Mouse (Mus musculus) limb, embryonic 10.5 days (tissue): ENCODE data around the gene Ctdsp1. TPM values are rescaled to one million over a fixed set of nuclear protein-coding genes. Genes with fewer than 3 reads are reported as not detected.

Experiments
- DNase-seq: peaks from one replicate; pipeline ENCODE4 v3.0.0-alpha.2; 2017; ENCODE audit warnings: low spot score
- H3K27ac ChIP-seq: fragments of 300-500 bp; sonication (generic); 2 replicates; pipeline ENCODE4 v1.5.1; 2016; ENCODE audit warnings: mild to moderate bottlenecking
- H3K27me3 ChIP-seq: fragments of 300-500 bp; sonication (generic); 2 replicates; pipeline ENCODE4 v1.6.1; 2016; ENCODE audit warnings: low read depth, mild to moderate bottlenecking; ENCODE audit not compliant: poor library complexity, severe bottlenecking
- H3K36me3 ChIP-seq: fragments of 300-500 bp; sonication (generic); 2 replicates; pipeline ENCODE4 v1.6.1; 2016; ENCODE audit warnings: mild to moderate bottlenecking, moderate library complexity
- H3K4me1 ChIP-seq: fragments of 300-500 bp; sonication (generic); 2 replicates; pipeline ENCODE4 v1.6.1; 2016
- H3K4me3 ChIP-seq: fragments of 300-500 bp; sonication (generic); 2 replicates; pipeline ENCODE4 v1.5.1; 2016; ENCODE audit warnings: mild to moderate bottlenecking, moderate library complexity
- H3K9me3 ChIP-seq: fragments of 300-500 bp; sonication (generic); replicated peaks from 2 replicates; pipeline ENCODE4 v1.6.1; 2016; ENCODE audit warnings: mild to moderate bottlenecking
- WGBS: fragments of 180-500 bp; shearing (Covaris S2); methylation state at CpG from one replicate; pipeline ENCODE4 v1.1.7; 2016; 5-methylcytosine and 5-hydroxymethylcytosine counted together
- polyA plus RNA-seq: library from polyadenylated mRNA; unstranded; fragments of >200 nt; fragmentation: Nextera tagmentation; extraction: Ambion mirVana; gene quantifications from 2 replicates; pipeline ENCODE4 v1.2.1, GENCODE M21; 2016

The Ctdsp1 gene
- polyA plus RNA-seq, 1 experiment from 2014 or later, result 61.4 TPM

GRCm38 (mm10) chr1:74362325-74363229 lies 28.7 kb upstream of the Ctdsp1 start:
- Histone ChIP-seq H3K36me3 (no peaks in the 10 kb centered on the region), H3K4me3 (no peak overlapping the region), H3K27me3 (peaks cover 7% of the 10 kb centered on the region), H3K27ac (peak overlapping the region; percentile 54), H3K9me3 (no peaks in the 10 kb centered on the region), H3K4me1 (peaks cover 26% of the 10 kb centered on the region)
- WGBS, result 69% methylated on average over 17 of the region's 17 CpGs
- no peak for DNase-seq

- no peak for DNase-seq
- Histone ChIP-seq H3K36me3 (no peaks in the 10 kb centered on the region), H3K4me3 (no peak overlapping the region), H3K4me1 (peaks cover 35% of the 10 kb centered on the region), H3K27ac (0 out of 2 replicates have a peak overlapping the region, but pooled peaks have one; percentile 34), H3K9me3 (no peaks in the 10 kb centered on the region), H3K27me3 (peaks cover 16% of the 10 kb centered on the region)
- 57% methylated on average over 5 of the region's 5 CpGs for WGBS
Observed at GRCm38 (mm10) chr1:74363437-74363836, 27.9 kb upstream of the Ctdsp1 start.

GRCm38 (mm10) chr1:74364270-74364669 lies 27.0 kb upstream of the Ctdsp1 start:
- Histone ChIP-seq H3K27ac (no peak overlapping the region), H3K9me3 (no peaks in the 10 kb centered on the region), H3K4me1 (peaks cover 36% of the 10 kb centered on the region), H3K27me3 (peaks cover 17% of the 10 kb centered on the region), H3K36me3 (no peaks in the 10 kb centered on the region), H3K4me3 (no peak overlapping the region)
- WGBS, result 73% methylated on average over 8 of the region's 8 CpGs
- no peak for DNase-seq

GRCm38 (mm10) chr1:74367886-74368645 lies 23.2 kb upstream of the Ctdsp1 start:
- H3K36me3 ChIP-seq, result no peaks in the 10 kb centered on the region
- DNase-seq, result peak; percentile 64
- peaks cover 25% of the 10 kb centered on the region for H3K4me1 ChIP-seq
- H3K4me3 ChIP-seq, result peak overlapping the region; percentile 44
- 18% methylated on average over 34 of the region's 34 CpGs for WGBS
- peaks cover 17% of the 10 kb centered on the region for H3K27me3 ChIP-seq
- peak overlapping the region; percentile 59; the same call in 1 of the 2 replicates for H3K27ac ChIP-seq
- H3K9me3 ChIP-seq, result no peaks in the 10 kb centered on the region

GRCm38 (mm10) chr1:74370040-74370439 lies 21.3 kb upstream of the Ctdsp1 start:
- H3K4me3 ChIP-seq, result no peak overlapping the region
- no peak for DNase-seq
- peaks cover 20% of the 10 kb centered on the region for H3K4me1 ChIP-seq
- no peaks in the 10 kb centered on the region for H3K9me3 ChIP-seq
- no peak overlapping the region for H3K27ac ChIP-seq
- H3K27me3 ChIP-seq, result peaks cover 17% of the 10 kb centered on the region
- 39% methylated on average over 4 of the region's 4 CpGs for WGBS
- no peaks in the 10 kb centered on the region for H3K36me3 ChIP-seq

GRCm38 (mm10) chr1:74373372-74373771 lies 17.9 kb upstream of the Ctdsp1 start:
- 84% methylated on average over 4 of the region's 4 CpGs for WGBS
- Histone ChIP-seq H3K27me3 (peaks cover 2% of the 10 kb centered on the region; the same call in 1 of the 2 replicates), H3K4me1 (peaks cover 29% of the 10 kb centered on the region), H3K9me3 (no peaks in the 10 kb centered on the region), H3K36me3 (no peaks in the 10 kb centered on the region), H3K27ac (no peak overlapping the region), H3K4me3 (no peak overlapping the region)
- DNase-seq, result no peak

GRCm38 (mm10) chr1:74374980-74375379 lies 16.3 kb upstream of the Ctdsp1 start, which contains the start of gene Slc11a1:
Gene Slc11a1, plus strand, starts transcription at chr1:74375195.
- no peak for DNase-seq
- H3K36me3 ChIP-seq, result no peaks in the 10 kb centered on the region
- H3K4me1 ChIP-seq, result peaks cover 26% of the 10 kb centered on the region
- H3K27me3 ChIP-seq, result no peaks in the 10 kb centered on the region
- H3K4me3 ChIP-seq, result no peak within 1 kb of the TSS
- no peaks in the 10 kb centered on the region for H3K9me3 ChIP-seq
- H3K27ac ChIP-seq, result peak within 1 kb of the TSS; percentile 17; the same call in 1 of the 2 replicates
- WGBS, result 76% methylated on average over 8 of the region's 8 CpGs

- peak overlapping the region; percentile 17; the same call in 1 of the 2 replicates for H3K27ac ChIP-seq
- DNase-seq, result no peak
- 82% methylated on average over 10 of the region's 10 CpGs for WGBS
- no peaks in the 10 kb centered on the region for H3K9me3 ChIP-seq
- H3K36me3 ChIP-seq, result no peaks in the 10 kb centered on the region
- H3K4me1 ChIP-seq, result peaks cover 23% of the 10 kb centered on the region
- H3K27me3 ChIP-seq, result no peaks in the 10 kb centered on the region
- no peak overlapping the region for H3K4me3 ChIP-seq
Observed at GRCm38 (mm10) chr1:74375561-74375960, 15.7 kb upstream of the Ctdsp1 start.

- no peak for DNase-seq
- 0 out of 2 replicates have a peak overlapping the region, but pooled peaks have one; percentile 34 for H3K27ac ChIP-seq
- peaks cover 23% of the 10 kb centered on the region for H3K4me1 ChIP-seq
- H3K27me3 ChIP-seq, result no peaks in the 10 kb centered on the region
- H3K4me3 ChIP-seq, result no peak overlapping the region
- H3K9me3 ChIP-seq, result no peaks in the 10 kb centered on the region
- no peaks in the 10 kb centered on the region for H3K36me3 ChIP-seq
- 86% methylated on average over 4 of the region's 4 CpGs for WGBS
Observed at GRCm38 (mm10) chr1:74376396-74376795, 14.9 kb upstream of the Ctdsp1 start.

GRCm38 (mm10) chr1:74379058-74379504 lies 12.2 kb upstream of the Ctdsp1 start:
- no peaks in the 10 kb centered on the region for H3K27me3 ChIP-seq
- WGBS, result 89% methylated on average over 7 of the region's 7 CpGs
- no peak overlapping the region for H3K27ac ChIP-seq
- no peak for DNase-seq
- no peaks in the 10 kb centered on the region for H3K9me3 ChIP-seq
- H3K36me3 ChIP-seq, result no peaks in the 10 kb centered on the region
- H3K4me1 ChIP-seq, result peaks cover 23% of the 10 kb centered on the region
- no peak overlapping the region for H3K4me3 ChIP-seq

GRCm38 (mm10) chr1:74380484-74380883 lies 10.8 kb upstream of the Ctdsp1 start:
- Histone ChIP-seq H3K4me1 (peaks cover 15% of the 10 kb centered on the region), H3K36me3 (no peaks in the 10 kb centered on the region), H3K27me3 (no peaks in the 10 kb centered on the region), H3K4me3 (no peak overlapping the region), H3K9me3 (no peaks in the 10 kb centered on the region), H3K27ac (no peak overlapping the region)
- WGBS, result 85% methylated on average over 5 of the region's 5 CpGs
- no peak for DNase-seq

- no peak overlapping the region for H3K27ac ChIP-seq
- H3K9me3 ChIP-seq, result no peaks in the 10 kb centered on the region
- peaks cover 6% of the 10 kb centered on the region for H3K4me1 ChIP-seq
- no peak overlapping the region for H3K4me3 ChIP-seq
- no peak for DNase-seq
- H3K27me3 ChIP-seq, result no peaks in the 10 kb centered on the region
- H3K36me3 ChIP-seq, result no peaks in the 10 kb centered on the region
- 91% methylated on average over 10 of the region's 10 CpGs for WGBS
Observed at GRCm38 (mm10) chr1:74381588-74382021, 9.7 kb upstream of the Ctdsp1 start.

- H3K9me3 ChIP-seq, result no peaks in the 10 kb centered on the region
- H3K4me1 ChIP-seq, result peaks cover 15% of the 10 kb centered on the region
- H3K27ac ChIP-seq, result no peak overlapping the region
- H3K36me3 ChIP-seq, result no peaks in the 10 kb centered on the region
- no peak for DNase-seq
- no peaks in the 10 kb centered on the region for H3K27me3 ChIP-seq
- no peak overlapping the region for H3K4me3 ChIP-seq
- 86% methylated on average over 13 of the region's 13 CpGs for WGBS
Observed at GRCm38 (mm10) chr1:74383385-74383784, 7.9 kb upstream of the Ctdsp1 start.
